Mouse (Mus musculus): ENCODE data around the gene Rpl37.

Rpl37 gene

DNA sequence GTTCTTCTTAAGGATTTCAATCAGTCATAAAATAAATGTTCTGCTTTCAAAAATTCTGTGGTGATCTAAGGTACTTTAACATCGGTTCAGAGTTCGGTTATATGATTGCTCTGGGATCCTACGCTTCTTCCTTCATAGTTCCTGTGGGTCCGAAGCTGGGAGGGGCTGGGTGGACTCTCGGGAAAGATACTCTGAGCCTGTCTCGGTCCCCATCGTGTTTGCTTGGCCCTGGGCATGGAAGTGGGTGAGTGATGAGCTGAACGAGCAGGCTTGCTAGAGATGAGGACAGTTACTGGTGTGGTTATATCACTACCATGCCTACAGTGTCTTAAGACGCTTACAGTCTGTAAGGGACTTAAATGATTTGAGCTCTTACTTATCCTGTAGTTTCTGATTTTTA lies 2.2 kb downstream of the Rpl37 start:
- in situ Hi-C loops (cut with MboI; ENCODE audit: low pct_unique_long_range_greater_than_20kb in 1 of 2, low sequenced_read_pairs in 2 of 2, unreplicated experiment in 1 of 2), result loop anchor here in 1 of 2 experiments (25.0 kb wide), 1 partner anchor 1131 kb away; the partner anchor contains the start of genes AW549877 and Fbxo4

DNA sequence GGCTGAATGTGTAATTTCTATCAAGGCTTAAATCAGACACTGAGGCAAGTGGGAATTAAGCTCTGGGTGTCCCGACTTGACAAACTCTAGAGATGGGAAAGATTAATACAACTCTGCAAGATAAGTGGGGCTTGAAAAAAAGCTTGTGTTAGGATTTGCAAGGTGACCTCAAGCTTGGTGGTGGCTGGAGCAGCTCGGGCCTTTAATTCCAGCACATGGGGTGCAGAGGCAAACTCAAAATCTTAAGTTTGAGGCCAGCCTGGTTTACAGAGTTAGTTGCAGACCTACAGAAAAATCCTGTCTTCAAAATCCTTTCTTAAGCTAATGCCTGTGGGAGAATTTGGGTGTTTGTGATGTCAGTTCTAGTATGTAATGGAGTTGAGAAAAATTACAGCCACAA lies 2.7 kb downstream of the Rpl37 start:
- in situ Hi-C loops (cut with MboI; ENCODE audit: low pct_unique_long_range_greater_than_20kb in 1 of 2, low sequenced_read_pairs in 2 of 2, unreplicated experiment in 1 of 2), result loop anchor here in 1 of 2 experiments (25.0 kb wide), 1 partner anchor 1132 kb away; the partner anchor contains the start of genes AW549877 and Fbxo4

DNA sequence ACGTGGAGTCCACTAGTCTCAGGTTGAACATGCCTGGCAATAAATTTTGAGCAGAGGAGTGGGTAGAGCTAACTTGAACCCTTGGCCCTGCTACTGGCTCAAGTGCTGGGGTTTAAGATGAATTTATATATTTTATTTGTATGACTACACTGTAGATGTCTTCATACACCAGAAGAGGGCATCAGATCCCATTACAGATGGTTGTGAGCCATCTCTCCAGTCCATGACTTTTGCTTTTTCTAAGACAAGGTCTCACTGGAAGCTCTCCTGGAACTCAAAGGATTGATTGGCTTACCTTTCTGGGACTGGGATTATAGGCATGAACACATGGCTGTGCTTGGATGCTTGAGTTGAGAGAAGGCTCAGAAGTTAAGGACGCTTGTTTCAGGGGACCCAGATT lies 3.3 kb downstream of the Rpl37 start:
- in situ Hi-C loops (cut with MboI; ENCODE audit: low pct_unique_long_range_greater_than_20kb in 1 of 2, low sequenced_read_pairs in 2 of 2, unreplicated experiment in 1 of 2), result loop anchor here in 1 of 2 experiments (25.0 kb wide), 1 partner anchor 1132 kb away; the partner anchor contains the start of genes AW549877 and Fbxo4

DNA sequence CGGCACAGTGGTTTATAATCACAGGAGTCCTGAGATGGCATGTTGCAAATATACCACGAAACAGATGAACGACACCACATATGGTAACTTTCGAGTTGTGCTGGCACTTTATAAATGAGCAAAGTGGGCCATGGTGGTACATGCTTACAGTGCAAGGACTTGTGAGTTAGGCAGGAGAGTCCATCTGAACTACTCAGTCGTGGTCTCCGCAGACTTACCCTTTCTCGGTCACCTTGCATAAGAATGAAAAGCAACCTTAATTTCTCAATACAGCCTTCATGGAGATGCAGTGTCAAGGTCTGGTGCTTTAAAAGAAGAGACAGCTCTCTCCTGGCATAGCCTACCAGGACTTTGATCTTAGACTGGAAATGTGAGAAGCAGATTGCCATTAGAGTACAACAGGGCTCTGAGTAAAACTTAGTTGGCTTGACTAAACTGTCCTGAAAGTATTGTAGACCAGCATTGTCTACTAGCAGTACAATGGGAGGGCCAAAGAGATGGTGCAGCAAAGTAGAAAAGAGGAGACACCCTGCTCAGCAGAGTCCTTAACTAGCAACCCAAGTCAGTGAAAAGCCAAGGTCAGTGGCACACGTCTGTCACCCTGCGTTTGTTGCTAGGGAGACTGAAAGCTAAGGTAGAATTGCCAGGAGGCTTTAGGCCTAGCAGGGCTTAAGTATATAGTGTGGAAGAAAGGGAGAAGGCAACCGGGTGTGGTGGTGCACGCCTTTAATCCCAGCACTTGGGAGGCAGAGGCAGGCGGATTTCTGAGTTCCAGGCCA lies 5.3 kb downstream of the Rpl37 start:
- in situ Hi-C loops (cut with MboI; ENCODE audit: low pct_unique_long_range_greater_than_20kb in 1 of 2, low sequenced_read_pairs in 2 of 2, unreplicated experiment in 1 of 2), result loop anchor here in 1 of 2 experiments (25.0 kb wide), 1 partner anchor 1134 kb away; the partner anchor contains the start of genes AW549877 and Fbxo4

DNA sequence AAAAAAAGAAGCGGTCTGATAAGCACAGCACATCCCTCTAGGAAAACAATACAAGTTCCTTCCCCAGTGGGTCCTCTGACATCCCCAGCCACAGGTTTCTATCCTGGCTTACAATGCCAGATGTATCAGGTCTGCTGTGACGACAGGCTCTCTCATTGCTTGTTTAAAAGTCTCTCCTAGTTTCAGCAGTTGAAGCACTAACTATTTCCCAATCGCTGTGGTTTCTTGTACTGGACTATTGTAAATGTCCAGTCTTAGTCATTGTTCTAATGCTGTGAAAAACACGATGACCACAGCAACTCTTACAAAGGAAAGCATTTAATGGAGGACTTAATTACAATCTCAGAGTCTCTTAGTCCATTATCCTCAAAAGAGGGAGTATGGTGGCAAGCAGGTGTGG lies 10.0 kb downstream of the Rpl37 start:
- in situ Hi-C loops (cut with MboI; ENCODE audit: low pct_unique_long_range_greater_than_20kb in 1 of 2, low sequenced_read_pairs in 2 of 2, unreplicated experiment in 1 of 2), result loop anchor here in 1 of 2 experiments (25.0 kb wide), 1 partner anchor 911 kb away; no protein-coding TSS in a partner anchor

DNA sequence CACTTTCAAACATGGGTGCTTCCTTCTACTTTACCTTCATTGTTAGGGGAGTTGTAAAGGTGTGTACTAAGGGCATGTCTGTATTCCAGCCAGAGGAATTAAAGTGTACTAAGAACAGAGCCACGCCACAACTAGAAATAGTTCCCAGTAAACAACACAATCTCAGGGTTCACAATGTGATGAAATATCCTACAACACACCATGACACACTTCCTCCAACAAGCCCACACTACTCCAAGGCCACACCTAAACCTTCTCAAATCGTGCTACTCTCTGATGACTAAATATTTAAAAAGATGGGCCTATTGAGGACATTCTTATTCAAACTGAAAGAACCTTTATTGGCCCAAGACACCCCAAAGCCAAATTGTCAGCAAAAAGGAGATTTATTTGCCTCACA lies 11.0 kb downstream of the Rpl37 start:
- in situ Hi-C loops (cut with MboI; ENCODE audit: low pct_unique_long_range_greater_than_20kb in 1 of 2, low sequenced_read_pairs in 2 of 2, unreplicated experiment in 1 of 2), result loop anchor here in 1 of 2 experiments (25.0 kb wide), 1 partner anchor 910 kb away; no protein-coding TSS in a partner anchor

DNA sequence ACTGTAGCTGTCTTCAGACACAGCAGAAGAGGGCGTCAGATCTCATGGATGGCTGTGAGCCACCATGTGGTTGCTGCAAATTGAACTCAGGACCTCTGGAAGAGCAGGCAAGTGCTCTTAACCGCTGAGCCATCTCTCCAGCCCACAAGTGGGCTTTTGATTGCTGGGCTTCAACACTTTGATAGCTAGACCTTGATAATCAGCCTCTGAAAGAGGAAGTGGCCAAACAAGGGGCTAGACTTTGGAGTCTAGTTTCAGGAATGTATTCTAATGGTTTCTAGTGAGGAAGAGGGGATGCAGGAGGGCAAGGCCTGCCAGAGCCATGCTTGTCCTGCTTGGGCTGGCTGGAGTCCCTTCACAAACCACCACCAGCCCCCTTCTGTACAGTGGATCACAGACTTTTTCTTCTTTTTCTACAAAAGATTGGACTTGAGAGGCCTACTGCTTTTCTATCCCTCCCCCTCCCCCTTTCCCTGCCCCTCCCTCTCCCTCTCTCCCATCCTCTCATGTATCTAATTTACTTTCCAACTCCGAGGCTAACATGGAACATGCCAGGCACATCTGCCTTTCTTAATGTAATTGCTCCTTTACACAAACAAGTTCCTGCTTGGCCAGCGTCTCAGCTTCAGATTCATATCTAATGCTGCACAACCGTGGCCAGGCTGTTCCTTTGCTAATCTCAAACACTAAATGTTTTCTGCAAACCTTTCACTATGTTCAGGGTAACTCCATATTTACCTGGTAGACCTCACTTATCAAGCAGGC lies 11.9 kb downstream of the Rpl37 start:
- in situ Hi-C loops (cut with MboI; ENCODE audit: low pct_unique_long_range_greater_than_20kb in 1 of 2, low sequenced_read_pairs in 2 of 2, unreplicated experiment in 1 of 2), result loop anchor here in 1 of 2 experiments (25.0 kb wide), 1 partner anchor 909 kb away; no protein-coding TSS in a partner anchor

DNA sequence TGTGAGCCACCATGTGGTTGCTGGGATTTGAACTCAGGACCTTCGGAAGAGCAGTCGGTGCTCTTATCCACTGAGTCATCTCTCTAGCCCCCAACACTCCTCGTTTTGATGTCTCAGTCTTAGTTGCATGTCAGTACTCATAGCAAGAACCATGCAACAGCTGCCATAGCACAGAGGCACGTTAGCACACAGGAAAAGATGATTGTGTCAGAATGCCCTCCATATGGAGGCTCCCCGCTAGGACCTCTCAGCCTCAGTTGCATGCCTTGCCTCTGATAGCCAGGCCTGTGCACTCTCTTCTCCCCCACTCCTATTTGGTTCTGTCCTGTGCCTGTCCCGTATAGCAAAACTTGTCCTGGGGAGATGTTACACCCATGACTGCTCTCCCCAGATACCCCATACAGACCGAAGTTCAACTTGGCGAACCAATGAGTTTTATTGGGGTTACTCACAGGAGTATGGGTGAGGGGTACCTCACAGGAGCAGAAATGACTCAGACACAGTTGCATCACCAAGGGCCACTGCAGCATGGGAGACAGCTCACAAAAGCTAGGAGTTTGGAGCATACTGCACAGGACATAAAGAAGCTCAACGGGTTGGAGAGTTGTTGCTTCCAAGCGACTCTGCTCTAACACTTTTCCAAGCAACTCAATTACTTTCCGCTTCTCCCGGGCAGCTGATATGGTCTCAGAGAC lies 12.8 kb downstream of the Rpl37 start:
- in situ Hi-C loops (cut with MboI; ENCODE audit: low pct_unique_long_range_greater_than_20kb in 1 of 2, low sequenced_read_pairs in 2 of 2, unreplicated experiment in 1 of 2), result loop anchor here in 1 of 2 experiments (25.0 kb wide), 1 partner anchor 908 kb away; no protein-coding TSS in a partner anchor

DNA sequence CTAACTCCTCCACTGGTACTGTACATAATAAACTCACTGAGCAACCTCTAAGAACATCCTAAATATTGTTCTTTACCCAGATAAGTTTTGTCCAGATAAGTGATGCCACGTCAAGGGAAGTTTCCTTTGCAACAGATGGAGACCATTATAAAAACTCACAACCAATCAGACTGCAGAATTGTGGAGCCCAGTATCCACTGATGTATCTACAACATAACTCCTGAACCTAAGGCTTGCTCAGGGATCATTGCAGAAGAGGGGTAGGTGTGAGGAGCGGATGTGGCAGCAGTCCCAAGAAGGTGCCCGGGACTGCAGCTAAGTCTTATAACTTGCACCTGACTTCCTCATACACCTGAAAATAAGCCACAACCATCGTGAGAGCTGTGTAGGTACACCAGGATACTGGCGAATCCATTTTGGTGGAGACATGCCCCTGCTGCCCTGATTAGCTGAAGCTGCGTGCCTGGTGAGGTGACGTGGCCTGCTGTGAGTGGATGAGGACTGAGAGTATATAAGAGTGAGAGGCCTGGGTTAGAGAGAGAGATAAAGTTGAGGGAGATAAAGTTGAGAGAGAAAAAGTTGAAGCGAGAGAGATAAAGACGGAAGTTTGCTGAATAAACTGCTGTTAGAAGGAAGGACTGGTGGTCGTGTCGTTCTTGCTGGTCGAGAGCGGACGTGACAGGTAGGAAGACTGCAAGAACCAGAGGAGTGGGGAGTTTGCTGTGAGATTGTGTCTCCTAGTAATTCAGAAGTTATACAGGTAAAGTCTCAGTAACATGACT lies 14.6 kb downstream of the Rpl37 start:
- in situ Hi-C loops (cut with MboI; ENCODE audit: low pct_unique_long_range_greater_than_20kb in 1 of 2, low sequenced_read_pairs in 2 of 2, unreplicated experiment in 1 of 2), result loop anchor here in 1 of 2 experiments (25.0 kb wide), 1 partner anchor 906 kb away; no protein-coding TSS in a partner anchor

DNA sequence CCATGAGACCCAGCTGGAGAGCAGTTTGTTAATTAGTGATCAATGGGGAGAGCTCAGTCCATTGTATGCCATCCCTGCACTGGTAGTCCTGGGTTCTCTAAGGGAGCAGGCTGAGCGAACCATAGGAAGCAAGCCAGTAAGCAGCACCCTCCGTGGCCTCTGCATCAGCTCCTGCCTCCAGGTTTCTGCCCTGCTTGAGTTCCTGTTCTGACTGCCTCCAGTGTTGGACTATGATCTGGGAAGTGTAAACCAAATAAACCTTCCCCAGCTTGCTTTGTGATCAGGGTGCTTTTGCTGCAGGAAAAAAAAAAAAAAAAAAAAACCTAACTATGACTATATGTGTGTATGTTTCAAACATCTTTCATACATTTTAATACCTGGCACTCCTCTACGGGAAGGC lies 16.9 kb downstream of the Rpl37 start:
- in situ Hi-C loops (cut with MboI; ENCODE audit: low pct_unique_long_range_greater_than_20kb in 1 of 2, low sequenced_read_pairs in 2 of 2, unreplicated experiment in 1 of 2), result loop anchor here in 1 of 2 experiments (25.0 kb wide), 1 partner anchor 904 kb away; no protein-coding TSS in a partner anchor

DNA sequence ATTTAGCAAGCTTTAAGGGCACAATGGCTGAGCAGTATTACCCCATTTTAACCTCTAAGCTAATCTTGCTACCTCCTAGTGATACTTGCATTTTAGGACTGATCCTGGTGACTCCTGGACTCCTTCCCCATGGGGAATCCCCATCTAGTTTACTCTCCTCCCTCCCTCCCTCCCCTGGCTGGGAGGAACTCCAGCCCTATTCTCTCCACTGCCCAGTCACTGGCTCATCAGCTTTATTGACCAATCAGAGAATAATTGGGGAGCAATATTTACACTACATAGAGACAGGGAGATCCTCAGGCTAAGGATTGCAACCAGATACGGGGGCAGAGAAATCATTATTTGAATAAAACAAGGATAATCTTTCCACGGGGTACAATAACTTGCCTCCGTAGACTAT lies 17.7 kb downstream of the Rpl37 start:
- in situ Hi-C loops (cut with MboI; ENCODE audit: low pct_unique_long_range_greater_than_20kb in 1 of 2, low sequenced_read_pairs in 2 of 2, unreplicated experiment in 1 of 2), result loop anchor here in 1 of 2 experiments (25.0 kb wide), 1 partner anchor 903 kb away; no protein-coding TSS in a partner anchor

DNA sequence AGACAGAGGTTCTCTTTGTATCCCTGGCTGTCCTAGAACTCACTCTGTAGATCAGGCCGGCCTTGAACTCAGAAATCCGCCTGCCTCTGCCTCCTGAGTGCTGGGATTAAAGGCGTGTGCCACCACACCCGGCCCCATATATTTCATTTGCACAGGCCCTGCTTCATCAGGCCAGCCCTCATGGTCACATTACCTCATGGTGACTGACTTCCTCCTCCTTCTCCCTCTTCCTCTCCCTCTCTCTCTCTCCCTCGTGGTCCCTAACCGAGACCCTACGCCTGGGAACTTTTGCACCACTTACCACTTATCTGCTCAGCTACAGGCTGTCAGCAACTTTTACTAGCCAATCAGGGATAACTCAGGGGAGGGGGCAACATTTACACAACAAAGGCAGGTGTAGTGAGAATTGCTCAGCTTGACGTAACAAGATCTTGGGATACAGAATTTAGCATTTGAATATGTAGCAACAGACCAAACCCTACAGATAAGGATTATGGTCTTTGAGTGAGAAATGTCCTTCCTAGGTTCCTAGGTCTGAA lies 18.6 kb downstream of the Rpl37 start:
- in situ Hi-C loops (cut with MboI; ENCODE audit: low pct_unique_long_range_greater_than_20kb in 1 of 2, low sequenced_read_pairs in 2 of 2, unreplicated experiment in 1 of 2), result loop anchor here in 1 of 2 experiments (25.0 kb wide), 1 partner anchor 902 kb away; no protein-coding TSS in a partner anchor

DNA sequence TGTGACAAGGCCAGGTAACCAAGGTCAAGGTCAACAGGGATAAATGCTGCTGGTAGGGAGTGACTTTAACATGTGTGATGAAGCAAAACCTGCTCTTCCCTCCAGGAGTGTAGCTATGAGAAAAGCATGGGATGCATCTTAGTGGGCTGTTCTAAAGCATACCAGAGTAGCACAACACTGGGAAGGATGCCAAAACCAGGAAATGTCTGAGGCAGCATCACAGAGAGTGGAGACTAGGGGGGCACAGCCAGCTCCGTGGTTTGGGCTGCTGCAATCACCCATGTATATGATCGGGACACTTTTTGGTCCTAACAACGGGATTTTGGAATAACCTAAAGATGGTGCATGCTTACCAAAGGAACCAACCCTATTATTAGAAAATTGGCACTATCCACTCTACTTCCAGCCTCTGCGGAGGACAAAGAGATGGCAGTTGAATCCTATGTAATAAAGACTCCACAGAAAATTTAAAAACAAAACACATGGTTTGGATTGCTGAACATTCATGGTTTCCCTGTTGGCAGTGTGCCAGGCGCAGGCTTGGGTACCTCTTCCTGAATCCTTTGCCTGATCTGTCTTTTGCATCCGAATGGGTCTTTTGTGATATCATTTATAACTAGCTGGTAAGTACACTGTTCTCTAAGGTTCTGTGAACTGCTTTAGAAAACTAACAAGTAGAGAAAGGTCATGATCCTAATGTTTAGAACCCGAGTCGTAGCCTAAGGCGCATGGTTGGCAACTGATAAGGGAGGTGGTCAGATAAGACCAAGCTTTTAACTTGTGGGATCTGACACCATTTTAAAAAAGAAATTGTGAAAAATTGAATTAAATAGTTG lies 21.8 kb downstream of the Rpl37 start:
- in situ Hi-C loops (cut with MboI; ENCODE audit: low pct_unique_long_range_greater_than_20kb in 1 of 2, low sequenced_read_pairs in 2 of 2, unreplicated experiment in 1 of 2), result loop anchor here in 1 of 2 experiments (25.0 kb wide), 1 partner anchor 899 kb away; no protein-coding TSS in a partner anchor

DNA sequence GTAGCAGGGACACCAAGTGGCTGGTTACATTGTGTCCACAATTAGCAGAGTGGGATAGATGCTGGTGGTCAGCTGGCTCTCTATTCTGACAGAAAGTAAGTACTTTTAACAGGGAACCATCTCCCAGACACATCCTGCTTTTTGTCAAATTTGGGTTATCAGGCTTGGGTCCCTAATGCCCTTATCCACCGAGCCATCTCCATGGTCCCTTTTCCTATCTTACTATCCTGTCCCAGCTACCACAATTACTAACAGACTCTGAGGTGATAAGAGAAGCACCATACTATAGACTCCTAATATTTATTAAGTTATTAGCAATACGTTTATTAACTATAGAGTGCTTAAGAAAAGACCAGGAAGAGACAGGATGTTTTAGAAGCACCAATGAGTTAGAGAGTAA lies 22.9 kb downstream of the Rpl37 start:
- in situ Hi-C loops (cut with MboI; ENCODE audit: low pct_unique_long_range_greater_than_20kb in 1 of 2, low sequenced_read_pairs in 2 of 2, unreplicated experiment in 1 of 2), result loop anchor here in 1 of 2 experiments (25.0 kb wide), 1 partner anchor 898 kb away; no protein-coding TSS in a partner anchor

DNA sequence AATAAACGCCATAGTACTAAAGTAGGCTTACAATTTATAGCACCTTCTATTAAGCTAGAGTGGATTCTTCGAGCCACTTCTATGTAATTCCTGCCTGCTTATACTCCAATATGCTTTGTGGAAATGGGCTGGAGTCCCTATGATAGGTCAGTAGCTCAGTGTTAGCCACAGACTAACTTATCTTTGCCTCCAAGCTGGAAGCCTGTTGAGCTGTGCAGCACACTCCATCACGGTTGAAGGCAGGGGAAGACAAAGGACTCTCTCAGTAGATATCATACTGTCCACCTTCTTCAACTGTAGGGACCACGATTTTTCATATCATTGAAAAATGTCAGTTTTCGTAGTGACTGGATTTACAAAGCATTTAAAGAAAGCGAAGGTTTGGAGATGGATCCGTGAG lies 23.4 kb downstream of the Rpl37 start:
- in situ Hi-C loops (cut with MboI; ENCODE audit: low pct_unique_long_range_greater_than_20kb in 1 of 2, low sequenced_read_pairs in 2 of 2, unreplicated experiment in 1 of 2), result loop anchor here in 1 of 2 experiments (25.0 kb wide), 1 partner anchor 897 kb away; no protein-coding TSS in a partner anchor

DNA sequence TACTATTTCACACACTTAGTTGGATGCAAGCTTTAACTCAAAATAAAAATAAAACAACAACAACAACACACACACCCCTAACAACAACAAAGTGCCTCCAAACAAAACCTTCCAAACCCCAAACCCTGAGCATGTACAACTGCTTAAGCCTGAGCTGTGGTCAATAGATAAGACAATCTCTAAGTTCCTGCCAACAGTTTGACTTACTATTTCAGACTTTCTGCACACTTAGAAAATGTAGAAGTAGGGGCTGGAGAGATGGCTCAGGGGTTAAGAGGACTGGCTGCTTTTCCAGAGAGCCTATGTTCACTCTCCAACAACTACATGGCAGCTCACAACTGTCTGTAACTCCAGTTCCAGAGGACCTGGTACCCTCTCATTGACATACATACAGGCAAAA lies 23.9 kb downstream of the Rpl37 start:
- in situ Hi-C loops (cut with MboI; ENCODE audit: low pct_unique_long_range_greater_than_20kb in 1 of 2, low sequenced_read_pairs in 2 of 2, unreplicated experiment in 1 of 2), result loop anchor here in 1 of 2 experiments (25.0 kb wide), 1 partner anchor 897 kb away; no protein-coding TSS in a partner anchor
